Mouse (Mus musculus) MEL (cell line): ENCODE measurements around the gene Pak2. TPM values are rescaled to one million over a fixed set of nuclear protein-coding genes. Genes with fewer than 3 reads are reported as not detected.
A peak's percentile ranks its signal among the peaks of the same experiment; 100 is the strongest.

Experiments used
- DNase-seq: peaks from one replicate; pipeline ENCODE4 v3.0.0; 2011; ENCODE audit warnings: low read depth, low spot score
- H3K27ac ChIP-seq: 2 replicates; pipeline ENCODE4 v1.5.1; 2012; ENCODE audit warnings: low read depth, mild to moderate bottlenecking, control low read depth, low read length, moderate library complexity; ENCODE audit not compliant: control insufficient read depth
- H3K27me3 ChIP-seq, 2 experiments: fragments of 150-350 bp in 1 of 2; sonication (generic) in 1 of 2; 2 replicates each; pipeline ENCODE4 v1.6.1; 2012; ENCODE audit warnings: low read length in 2 of 2, mild to moderate bottlenecking in 2 of 2, improper control_type of control experiment in 1 of 2, moderate library complexity in 1 of 2; ENCODE audit not compliant: insufficient read depth in 2 of 2, control insufficient read depth in 1 of 2
- H3K36me3 ChIP-seq, 2 experiments: 2 replicates each; pipeline ENCODE4 v1.6.1; 2012 to 2014; ENCODE audit warnings: low read length in 2 of 2, improper control_type of control experiment in 1 of 2, inconsistent platforms in 1 of 2, mild to moderate bottlenecking in 1 of 2; ENCODE audit not compliant: insufficient read depth in 2 of 2, control insufficient read depth in 1 of 2
- H3K4me1 ChIP-seq, 2 experiments: fragments of 150-350 bp in 1 of 2; sonication (generic) in 1 of 2; 2 replicates each; pipeline ENCODE4 v1.6.1; 2012; ENCODE audit warnings: low read length in 2 of 2, improper control_type of control experiment in 1 of 2, mild to moderate bottlenecking in 1 of 2; ENCODE audit not compliant: insufficient read depth in 2 of 2, control insufficient read depth in 1 of 2
- H3K4me3 ChIP-seq, 2 experiments: fragments of 150-350 bp in 1 of 2; sonication (generic) in 1 of 2; 2 replicates each; pipeline ENCODE4 v1.5.1; 2012; ENCODE audit warnings: low read depth in 2 of 2, low read length in 2 of 2, mild to moderate bottlenecking in 2 of 2, moderate library complexity in 2 of 2, control low read depth in 1 of 2, improper control_type of control experiment in 1 of 2; ENCODE audit not compliant: control insufficient read depth in 1 of 2, insufficient read depth in 1 of 2
- H3K79me2 ChIP-seq: 2 replicates; pipeline ENCODE4 v1.6.1; 2012; ENCODE audit warnings: mild to moderate bottlenecking, low read length, moderate library complexity; ENCODE audit not compliant: control insufficient read depth, poor library complexity, insufficient read depth
- H3K9ac ChIP-seq: 2 replicates; pipeline ENCODE4 v1.6.1; 2012; ENCODE audit warnings: low read depth, mild to moderate bottlenecking, control low read depth, low read length, moderate library complexity; ENCODE audit not compliant: control insufficient read depth, poor library complexity, severe bottlenecking
- H3K9me3 ChIP-seq: fragments of 150-350 bp; sonication (generic); replicated peaks from 2 replicates; pipeline ENCODE4 v1.6.1; 2012; ENCODE audit warnings: mild to moderate bottlenecking, low read length, improper control_type of control experiment, moderate library complexity; ENCODE audit not compliant: insufficient read depth
- CHD1 ChIP-seq: IDR thresholded peaks from 2 replicates; pipeline ENCODE4 v1.6.1; 2012; ENCODE audit warnings: low read depth, mild to moderate bottlenecking, inconsistent platforms, low read length, improper control_type of control experiment
- CHD2 ChIP-seq: IDR thresholded peaks from 2 replicates; pipeline ENCODE4 v1.6.1; 2011; ENCODE audit warnings: low read length, improper control_type of control experiment
- CTCF ChIP-seq, 3 experiments: IDR thresholded peaks in 2 of 3; conservative IDR thresholded peaks in 1 of 3; 2 replicates each; pipeline ENCODE4 v1.5.1; 2011 to 2012; ENCODE audit warnings: low read length in 3 of 3, low read depth in 2 of 3, mild to moderate bottlenecking in 2 of 3, improper control_type of control experiment in 1 of 3, inconsistent platforms in 1 of 3, mixed read lengths in 1 of 3, moderate library complexity in 1 of 3; ENCODE audit not compliant: control insufficient read depth in 1 of 3, insufficient read depth in 1 of 3, poor library complexity in 1 of 3, severe bottlenecking in 1 of 3
- E2F4 ChIP-seq: IDR thresholded peaks from 2 replicates; pipeline ENCODE4 v1.6.1; 2011; ENCODE audit warnings: low read depth, low read length, improper control_type of control experiment, borderline replicate concordance
- ELF1 ChIP-seq: IDR thresholded peaks from 2 replicates; pipeline ENCODE4 v1.6.1; 2014; ENCODE audit warnings: low read depth, mild to moderate bottlenecking, inconsistent platforms, low read length, improper control_type of control experiment, moderate library complexity
- EP300 ChIP-seq, 2 experiments: IDR thresholded peaks; 2 replicates each; pipeline ENCODE4 v1.6.1; 2011; ENCODE audit warnings: improper control_type of control experiment in 2 of 2, low read length in 2 of 2, low read depth in 1 of 2, mild to moderate bottlenecking in 1 of 2
- ETS1 ChIP-seq: IDR thresholded peaks from 2 replicates; pipeline ENCODE4 v1.6.1; 2012; ENCODE audit warnings: low read depth, mild to moderate bottlenecking, inconsistent platforms, low read length, improper control_type of control experiment, moderate library complexity
- GABPA ChIP-seq: IDR thresholded peaks from 2 replicates; pipeline ENCODE4 v1.6.1; 2012; ENCODE audit warnings: low read depth, mild to moderate bottlenecking, inconsistent platforms, low read length, improper control_type of control experiment, moderate library complexity
- GATA1 ChIP-seq: IDR thresholded peaks from 2 replicates; pipeline ENCODE4 v1.6.1; 2011; ENCODE audit warnings: low read depth, low read length, improper control_type of control experiment
- HCFC1 ChIP-seq: IDR thresholded peaks from 2 replicates; pipeline ENCODE4 v1.6.1; 2012; ENCODE audit warnings: low read depth, mild to moderate bottlenecking, inconsistent platforms, low read length, improper control_type of control experiment, moderate library complexity
- KAT2A ChIP-seq: conservative IDR thresholded peaks from 2 replicates; pipeline ENCODE4 v1.6.1; 2012; ENCODE audit warnings: low read depth, low read length, improper control_type of control experiment, inconsistent platforms
- MAFK ChIP-seq: IDR thresholded peaks from 2 replicates; pipeline ENCODE4 v1.6.1; 2011; ENCODE audit warnings: low read depth, mild to moderate bottlenecking, low read length, improper control_type of control experiment, borderline replicate concordance
- MAX ChIP-seq: IDR thresholded peaks from 2 replicates; pipeline ENCODE4 v1.6.1; 2011; ENCODE audit warnings: low read length, improper control_type of control experiment
- MAZ ChIP-seq: IDR thresholded peaks from 2 replicates; pipeline ENCODE4 v1.6.1; 2012; ENCODE audit warnings: low read depth, mild to moderate bottlenecking, inconsistent platforms, low read length, improper control_type of control experiment
- MYB ChIP-seq: IDR thresholded peaks from 2 replicates; pipeline ENCODE4 v1.6.1; 2011; ENCODE audit warnings: mild to moderate bottlenecking, low read depth, low read length, improper control_type of control experiment
- MYC ChIP-seq: IDR thresholded peaks from 2 replicates; pipeline ENCODE4 v1.6.1; 2011; ENCODE audit warnings: low read depth, mild to moderate bottlenecking, low read length, improper control_type of control experiment, moderate library complexity
- POLR2AphosphoS2 ChIP-seq: IDR thresholded peaks from 2 replicates; pipeline ENCODE4 v1.6.1; 2011; ENCODE audit warnings: low read length, improper control_type of control experiment
- POLR2AphosphoS5 ChIP-seq: IDR thresholded peaks from 2 replicates; pipeline ENCODE4 v1.6.1; 2012; ENCODE audit warnings: low read depth, borderline replicate concordance, mild to moderate bottlenecking, inconsistent platforms, low read length, moderate library complexity, mixed read lengths
- RAD21 ChIP-seq: IDR thresholded peaks from 2 replicates; pipeline ENCODE4 v1.6.1; 2011; ENCODE audit warnings: mild to moderate bottlenecking, low read depth, low read length, improper control_type of control experiment
- RCOR1 ChIP-seq: IDR thresholded peaks from 2 replicates; pipeline ENCODE4 v1.6.1; 2012; ENCODE audit warnings: low read depth, mild to moderate bottlenecking, inconsistent platforms, low read length, improper control_type of control experiment
- SIN3A ChIP-seq: IDR thresholded peaks from 2 replicates; pipeline ENCODE4 v1.6.1; 2012; ENCODE audit warnings: low read length, improper control_type of control experiment, inconsistent platforms
- SMC3 ChIP-seq: IDR thresholded peaks from 2 replicates; pipeline ENCODE4 v1.6.1; 2011; ENCODE audit warnings: low read depth, low read length, improper control_type of control experiment
- TBP ChIP-seq: IDR thresholded peaks from 2 replicates; pipeline ENCODE4 v1.8.0; 2011; ENCODE audit warnings: low read depth, low read length, improper control_type of control experiment
- TCF12 ChIP-seq: IDR thresholded peaks from 2 replicates; pipeline ENCODE4 v1.6.1; 2014; ENCODE audit warnings: low read depth, mild to moderate bottlenecking, inconsistent platforms, low read length, improper control_type of control experiment, moderate library complexity
- UBTF ChIP-seq: IDR thresholded peaks from 2 replicates; pipeline ENCODE4 v1.6.1; 2012; ENCODE audit warnings: low read depth, mild to moderate bottlenecking, inconsistent platforms, low read length, improper control_type of control experiment, moderate library complexity, borderline replicate concordance; ENCODE audit not compliant: insufficient read depth
- USF1 ChIP-seq: IDR thresholded peaks from 2 replicates; pipeline ENCODE4 v1.6.1; 2014; ENCODE audit warnings: low read depth, mild to moderate bottlenecking, inconsistent platforms, low read length, improper control_type of control experiment, moderate library complexity
- USF2 ChIP-seq, 2 experiments: IDR thresholded peaks; 2 replicates each; pipeline ENCODE4 v1.6.1; 2011 to 2012; ENCODE audit warnings: improper control_type of control experiment in 2 of 2, low read length in 2 of 2, borderline replicate concordance in 1 of 2, inconsistent platforms in 1 of 2, low read depth in 1 of 2, mild to moderate bottlenecking in 1 of 2; ENCODE audit not compliant: insufficient read depth in 1 of 2
- ZC3H11A ChIP-seq: IDR thresholded peaks from 2 replicates; pipeline ENCODE4 v1.6.1; 2012; ENCODE audit warnings: low read depth, mild to moderate bottlenecking, inconsistent platforms, low read length, improper control_type of control experiment
- ZNF384 ChIP-seq: IDR thresholded peaks from 2 replicates; pipeline ENCODE4 v1.6.1; 2012; ENCODE audit warnings: low read depth, mild to moderate bottlenecking, inconsistent platforms, low read length, improper control_type of control experiment
- polyA plus RNA-seq, 2 experiments: library from polyadenylated mRNA; stranded (reverse) in 1 of 2; unstranded in 1 of 2; fragments of >175 nt in 1 of 2; fragments of >200 nt in 1 of 2; gene quantifications; 2 replicates each; pipeline versions ENCODE4 v1.2.1 to v1.2.4; 2012; ENCODE audit warnings: low replicate concordance in 2 of 2, low read depth in 1 of 2; ENCODE audit not compliant: insufficient read length in 2 of 2, insufficient read depth in 1 of 2, missing spikeins in 1 of 2
- total RNA-seq: library from RNA; depleted of rRNA; stranded (reverse); fragments of 300-350 nt; gene quantifications from 2 replicates; pipeline ENCODE4 v1.2.3, GENCODE M21; 2012

The Pak2 gene
- total and polyA plus RNA-seq, 3 experiments, result 23.0 to 67.2 (median 34.1) TPM

DNA sequence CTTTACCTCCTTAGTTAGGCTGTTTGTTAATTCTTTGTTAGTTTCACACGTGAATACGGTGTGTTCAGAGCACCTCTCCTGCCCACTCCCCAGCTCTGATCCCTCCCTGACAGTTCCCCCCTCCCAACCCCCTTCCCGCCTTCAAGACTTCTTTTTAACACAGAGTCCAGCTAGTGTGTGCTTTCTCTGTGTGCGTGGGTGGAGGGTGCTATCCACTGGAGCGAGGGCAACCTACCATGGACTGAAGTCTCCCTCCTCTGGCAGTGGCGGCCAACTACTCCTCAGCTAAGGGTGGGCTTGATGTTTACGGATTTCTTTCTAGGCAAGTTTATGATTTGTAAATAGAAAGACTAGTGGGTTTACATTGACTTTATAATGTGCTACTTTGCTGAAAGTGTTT, 29.0 kb upstream of the Pak2 start:
- no peaks in the 10 kb centered on the region for H3K27me3 ChIP-seq
- DNase-seq, result no peak
- H3K4me3 ChIP-seq, result no peak overlapping the region
- no peaks in the 10 kb centered on the region for H3K9me3 ChIP-seq
- no peaks in the 10 kb centered on the region for H3K79me2 ChIP-seq
- peaks cover 0 to 7% of the 10 kb centered on the region in 2 experiments; a peak in 2 of 4 replicates for H3K36me3 ChIP-seq
- peaks cover 0 to 11% of the 10 kb centered on the region in 2 experiments; a peak in 2 of 4 replicates for H3K4me1 ChIP-seq
- TF ChIP-seq MYB (no peak), SMC3 (no peak), CTCF (IDR thresholded peaks at IDR 0.05 in 2 of 3, conservative IDR thresholded peaks at IDR 0.05 in 1 of 3; ENCODE audit: control insufficient read depth in 1 of 3, insufficient read depth in 1 of 3, low read depth in 2 of 3, low read length in 3 of 3, poor library complexity in 1 of 3, severe bottlenecking in 1 of 3) (peak in 1 of 3 experiments; percentile 16; a peak in 1 of 6 replicates)
- H3K9ac ChIP-seq, result no peak overlapping the region
- H3K27ac ChIP-seq, result no peak overlapping the region

DNA sequence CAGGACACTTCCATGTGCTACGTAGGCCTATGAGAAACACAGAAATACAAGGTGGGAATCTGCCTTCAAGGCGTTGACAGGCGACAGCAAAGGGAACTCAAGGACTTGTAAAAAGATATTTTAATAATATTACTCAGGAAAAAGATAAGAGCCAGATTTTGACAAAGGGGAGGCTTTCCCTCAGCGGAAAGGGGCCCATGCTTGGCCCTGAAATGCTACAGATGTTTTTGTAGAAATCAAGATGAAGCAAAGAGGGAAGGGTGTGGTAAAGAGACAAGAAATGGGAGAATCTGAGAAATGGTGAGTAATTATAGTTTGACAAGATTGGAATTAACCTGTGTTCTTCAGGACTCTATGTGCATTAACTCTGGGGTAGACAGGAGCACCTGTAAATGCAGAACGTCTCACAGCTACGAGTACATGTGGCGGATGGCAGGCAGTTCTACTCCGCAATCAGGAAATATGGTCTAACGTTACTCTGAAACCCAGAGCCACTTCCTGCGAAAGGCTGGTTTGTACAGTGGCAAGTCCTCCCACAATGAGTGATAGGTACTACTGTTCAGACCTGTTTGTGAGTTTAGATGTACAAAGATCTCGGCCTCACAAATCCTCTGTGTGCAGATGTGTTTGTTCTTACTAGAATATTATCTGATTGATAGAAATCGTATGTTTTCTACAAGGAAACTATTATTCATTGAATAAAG, 28.4 kb upstream of the Pak2 start:
- H3K79me2 ChIP-seq, result no peaks in the 10 kb centered on the region
- H3K36me3 ChIP-seq, result peaks cover 0 to 5% of the 10 kb centered on the region in 2 experiments; a peak in 2 of 4 replicates
- H3K4me3 ChIP-seq, result no peak overlapping the region
- DNase-seq, result peak; percentile 41
- no peak overlapping the region for H3K27ac ChIP-seq
- H3K27me3 ChIP-seq, result no peaks in the 10 kb centered on the region
- peaks cover 0 to 7% of the 10 kb centered on the region in 2 experiments; a peak in 2 of 4 replicates for H3K4me1 ChIP-seq
- no peak overlapping the region for H3K9ac ChIP-seq
- TF ChIP-seq MAFK (peak; percentile 29; the same call in 1 of the 2 replicates), E2F4 (no peak), CHD1 (no peak), GABPA (no peak), ETS1 (peak; percentile 86), POLR2AphosphoS5 (no peak), RCOR1 (peak; percentile 98), EP300 (IDR thresholded peaks at IDR 0.05; ENCODE audit: low read depth in 1 of 2, low read length in 2 of 2) (peak in 1 of 2 experiments; percentile 65; a peak in 2 of 4 replicates), UBTF (no peak), ZC3H11A (no peak), RAD21 (no peak), ELF1 (no peak), KAT2A (no peak), USF1 (no peak), ZNF384 (no peak), CHD2 (no peak), MYC (no peak), MAX (no peak), POLR2AphosphoS2 (no peak), HCFC1 (no peak), TCF12 (peak; percentile 57; the same call in 1 of the 2 replicates), MAZ (no peak), SMC3 (no peak), SIN3A (peak; percentile 23; the same call in 1 of the 2 replicates), GATA1 (peak; percentile 68), USF2 (IDR thresholded peaks at IDR 0.05; ENCODE audit: borderline replicate concordance in 1 of 2, insufficient read depth in 1 of 2, low read depth in 1 of 2, low read length in 2 of 2) (no peak), TBP (no peak)
- H3K9me3 ChIP-seq, result no peaks in the 10 kb centered on the region
